Mouse (Mus musculus) neural tube, embryonic 15.5 days (tissue): Measurements from ENCODE around the gene Thtpa. TPM values are rescaled to one million over a fixed set of nuclear protein-coding genes. Genes with fewer than 3 reads are reported as not detected.

ENCODE experiments used
- polyA plus RNA-seq: library from polyadenylated mRNA; unstranded; fragments of >200 nt; fragmentation: Nextera tagmentation; extraction: Ambion mirVana; gene quantifications from 2 replicates; pipeline ENCODE4 v1.2.1, GENCODE M21; 2015

Gene Thtpa
- polyA plus RNA-seq, 1 experiment from 2014 or later: 31.6 TPM

Other genes with a start within 250 kb of the Thtpa start
- gene Homez, start 223.8 kb upstream of the Thtpa start, polyA plus RNA-seq: 10.6 and 14.5 TPM in 2 replicates
- gene Ppp1r3e, start 217.2 kb upstream of the Thtpa start, polyA plus RNA-seq: 4.0 and 4.1 TPM in 2 replicates
- 3.4 and 4.0 TPM in 2 replicates for gene Bcl2l2, start 211.4 kb upstream of the Thtpa start, polyA plus RNA-seq
- gene Gm20521, start 211.3 kb upstream of the Thtpa start, polyA plus RNA-seq: not detected in 2 replicates
- 148 and 158 TPM in 2 replicates for gene Pabpn1, start 202.3 kb upstream of the Thtpa start, polyA plus RNA-seq
- 228 and 297 TPM in 2 replicates for gene Slc22a17, start 181.7 kb upstream of the Thtpa start, polyA plus RNA-seq
- gene Efs, start 168.7 kb upstream of the Thtpa start, polyA plus RNA-seq: 11.9 and 16.4 TPM in 2 replicates
- 0.51 and 0.63 TPM in 2 replicates for gene Il25, start 162.1 kb upstream of the Thtpa start, polyA plus RNA-seq
- 15.8 and 18.1 TPM in 2 replicates for gene Cmtm5, start 158.5 kb upstream of the Thtpa start, polyA plus RNA-seq
- 1.8 and 2.5 TPM in 2 replicates for gene Myh6, start 127.9 kb upstream of the Thtpa start, polyA plus RNA-seq
- gene Gm17428, start 117.9 kb upstream of the Thtpa start, polyA plus RNA-seq: not detected in 2 replicates
- 7.4 and 9.6 TPM in 2 replicates for gene Myh7, start 100.2 kb upstream of the Thtpa start, polyA plus RNA-seq
- gene Ngdn, start 79.3 kb upstream of the Thtpa start, polyA plus RNA-seq: 47.6 and 60.4 TPM in 2 replicates
- 20.3 and 24.5 TPM in 2 replicates for gene Zfhx2, start 2.5 kb upstream of the Thtpa start, polyA plus RNA-seq
- 6.2 and 12.4 TPM in 2 replicates for gene Ap1g2, start 11.8 kb downstream of the Thtpa start, polyA plus RNA-seq
- gene Jph4, start 22.2 kb downstream of the Thtpa start, polyA plus RNA-seq: 30.6 and 37.0 TPM in 2 replicates
- 0.84 and 1.2 TPM in 2 replicates for gene Dhrs2, start 127.2 kb downstream of the Thtpa start, polyA plus RNA-seq